Mouse (Mus musculus) CH12.LX (cell line): ENCODE data around the gene C8a. TPM values are rescaled to one million over a fixed set of nuclear protein-coding genes. Genes with fewer than 3 reads are reported as not detected.

Source experiments
- polyA plus RNA-seq: library from polyadenylated mRNA; unstranded; fragments of >175 nt; gene quantifications from 2 replicates; pipeline ENCODE4 v1.2.1, GENCODE M21; 2012; ENCODE audit warnings: low read depth; ENCODE audit not compliant: insufficient read length
- total RNA-seq, 2 experiments: library from RNA; depleted of rRNA; stranded (reverse); fragments of 300-350 nt in 1 of 2; fragments of >200 nt in 1 of 2; gene quantifications; 2 replicates each; pipeline ENCODE4 v1.2.3; 2012 to 2014

C8a gene
- total and polyA plus RNA-seq, 3 experiments, result 0.21 to 0.76 (median 0.40) TPM

Other genes starting within 250 kb of the C8a start
- not detected in 2 replicates for gene C8b, start 110.1 kb downstream of the C8a start, total RNA-seq (2012; rRNA removed)
- gene C8b, start 110.1 kb downstream of the C8a start, total RNA-seq (2014; rRNA removed), result 0.13 TPM in 1 of 2 replicates, not detected in the other
- 0.23 and 0.38 TPM in 2 replicates for gene C8b, start 110.1 kb downstream of the C8a start, polyA plus RNA-seq
- not detected in 2 replicates for gene Gm17662, start 19.1 kb downstream of the C8a start, total RNA-seq (2012; rRNA removed)
- not detected in 2 replicates for gene Gm17662, start 19.1 kb downstream of the C8a start, total RNA-seq (2014; rRNA removed)
- not detected in 2 replicates for gene Gm17662, start 19.1 kb downstream of the C8a start, polyA plus RNA-seq
- 0.04 TPM in 1 of 2 replicates, not detected in the other for gene Fyb2, start 37.1 kb upstream of the C8a start, total RNA-seq (2012; rRNA removed)
- 0.14 and 0.28 TPM in 2 replicates for gene Fyb2, start 37.1 kb upstream of the C8a start, total RNA-seq (2014; rRNA removed)
- gene Fyb2, start 37.1 kb upstream of the C8a start, polyA plus RNA-seq, result not detected in 2 replicates
- 0.34 and 0.68 TPM in 2 replicates for gene Prkaa2, start 233.5 kb upstream of the C8a start, total RNA-seq (2012; rRNA removed)
- 0.23 TPM in 2 replicates for gene Prkaa2, start 233.5 kb upstream of the C8a start, total RNA-seq (2014; rRNA removed)
- 0.20 and 0.29 TPM in 2 replicates for gene Prkaa2, start 233.5 kb upstream of the C8a start, polyA plus RNA-seq